Mouse (Mus musculus): Measurements from ENCODE around the gene AC161166.1. TPM values are rescaled to one million over a fixed set of nuclear protein-coding genes. Genes with fewer than 3 reads are reported as not detected.

The AC161166.1 gene
- total and polyA plus RNA-seq, 3 experiments: 0.13 TPM; not detected in 2

DNA sequence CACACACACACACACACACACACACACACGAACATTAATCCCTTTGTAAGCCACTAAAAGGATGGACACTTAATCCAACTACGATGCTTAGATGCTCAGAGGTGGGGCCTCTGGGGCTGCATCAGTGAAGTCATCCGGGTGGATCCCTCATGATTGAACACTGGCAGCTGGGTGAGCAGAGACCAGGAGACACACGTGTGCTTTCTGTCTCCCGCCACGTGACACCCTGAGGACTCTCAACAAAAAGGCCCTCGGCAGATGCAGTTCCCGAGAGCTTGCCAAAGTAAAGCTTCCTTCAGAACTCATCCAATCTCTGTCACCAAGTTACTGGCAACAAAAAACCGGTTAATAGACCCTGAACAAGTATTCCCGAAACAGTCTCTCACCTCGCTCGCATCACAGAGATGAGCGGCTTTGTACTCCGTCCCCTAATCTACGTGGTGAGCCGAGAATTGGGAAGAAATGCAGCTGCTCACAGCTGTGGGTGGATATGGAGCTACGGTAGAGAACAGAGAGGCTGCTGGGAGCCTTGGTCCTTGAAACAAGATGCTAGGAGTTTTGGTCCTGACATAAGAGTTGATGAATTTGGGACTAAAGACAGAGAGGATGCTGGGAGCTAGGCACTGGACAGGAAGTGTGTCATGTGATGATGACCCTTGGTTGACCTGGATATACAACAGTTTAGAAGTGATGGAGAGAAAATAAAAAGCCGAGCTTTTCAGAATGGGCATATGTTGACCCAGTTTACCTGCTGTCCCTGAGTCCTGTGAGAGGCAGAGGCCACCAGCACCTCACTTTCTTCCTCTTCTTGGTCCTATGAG, 31.9 kb downstream of the AC161166.1 start:
- Histone ChIP-seq H3K4me3 (ENCODE audit: control insufficient read depth in 1 of 2, insufficient read depth in 1 of 2, low read depth in 2 of 2, low read length in 2 of 2) (no peak overlapping the region), H3K9ac (ENCODE audit: control insufficient read depth, low read depth, low read length, poor library complexity, severe bottlenecking) (no peak overlapping the region), H3K79me2 (ENCODE audit: control insufficient read depth, insufficient read depth, low read length, poor library complexity) (no peaks in the 10 kb centered on the region), H3K4me1 (ENCODE audit: control insufficient read depth in 1 of 2, insufficient read depth in 2 of 2, low read length in 2 of 2) (no peaks in the 10 kb centered on the region; a peak in 2 of 4 replicates), H3K27me3 (ENCODE audit: control insufficient read depth in 1 of 2, insufficient read depth in 2 of 2, low read length in 2 of 2) (peaks cover 1 to 2% of the 10 kb centered on the region in 2 experiments; a peak in 2 of 4 replicates), H3K9me3 (replicated peaks; ENCODE audit: insufficient read depth, low read length) (no peaks in the 10 kb centered on the region), H3K27ac (ENCODE audit: control insufficient read depth, low read depth, low read length) (no peak overlapping the region), H3K36me3 (ENCODE audit: control insufficient read depth in 1 of 2, insufficient read depth in 2 of 2, low read length in 2 of 2) (no peaks in the 10 kb centered on the region)
- no peak for TF ChIP-seq E2F4 (IDR thresholded peaks at IDR 0.05; ENCODE audit: borderline replicate concordance, low read depth, low read length)
- no peak for TF ChIP-seq CHD2 (IDR thresholded peaks at IDR 0.05; ENCODE audit: low read length)
- no peak for TF ChIP-seq BHLHE40 (IDR thresholded peaks at IDR 0.05; ENCODE audit: borderline replicate concordance, low read depth, low read length)
- no peak for TF ChIP-seq EP300 (IDR thresholded peaks at IDR 0.05; ENCODE audit: low read depth in 1 of 2, low read length in 2 of 2)
- TF ChIP-seq USF1 (IDR thresholded peaks at IDR 0.05; ENCODE audit: low read depth, low read length): no peak
- TF ChIP-seq ZNF384 (IDR thresholded peaks at IDR 0.05; ENCODE audit: low read depth, low read length): no peak
- no peak for TF ChIP-seq JUND (IDR thresholded peaks at IDR 0.05; ENCODE audit: low read depth, low read length)
- TF ChIP-seq RCOR1 (IDR thresholded peaks at IDR 0.05; ENCODE audit: low read depth, low read length): no peak
- no peak for TF ChIP-seq MAFK (IDR thresholded peaks at IDR 0.05; ENCODE audit: borderline replicate concordance, low read depth, low read length)
- no peak for TF ChIP-seq GABPA (IDR thresholded peaks at IDR 0.05; ENCODE audit: low read depth, low read length)
- no peak for TF ChIP-seq ZC3H11A (IDR thresholded peaks at IDR 0.05; ENCODE audit: low read depth, low read length)
- no peak for TF ChIP-seq SMC3 (IDR thresholded peaks at IDR 0.05; ENCODE audit: low read depth, low read length)
- no peak for TF ChIP-seq CHD1 (IDR thresholded peaks at IDR 0.05; ENCODE audit: low read depth, low read length)
- no peak for TF ChIP-seq ETS1 (IDR thresholded peaks at IDR 0.05; ENCODE audit: low read depth, low read length)
- no peak for TF ChIP-seq MAZ (IDR thresholded peaks at IDR 0.05; ENCODE audit: low read depth, low read length)
- no peak for TF ChIP-seq NELFE (IDR thresholded peaks at IDR 0.05; ENCODE audit: low read depth, low read length)
- TF ChIP-seq TAL1 (IDR thresholded peaks at IDR 0.05; ENCODE audit: low read length): no peak
- no peak for TF ChIP-seq NRF1 (IDR thresholded peaks at IDR 0.05; ENCODE audit: insufficient read depth, low read depth, low read length, poor library complexity, severe bottlenecking)
- TF ChIP-seq ELF1 (IDR thresholded peaks at IDR 0.05; ENCODE audit: low read depth, low read length): no peak
- no peak for TF ChIP-seq HCFC1 (IDR thresholded peaks at IDR 0.05; ENCODE audit: low read depth, low read length)
- DNase-seq (ENCODE audit: low read depth, low spot score): no peak
